Mouse (Mus musculus): ENCODE measurements around the gene Dcaf4. TPM values are rescaled to one million over a fixed set of nuclear protein-coding genes. Genes with fewer than 3 reads are reported as not detected.

Dcaf4 gene
- polyA plus RNA-seq, 1 experiment from 2014 or later: 35.7 TPM

- WGBS: 52% methylated on average over 1 of the region's 1 CpGs
- H3K4me2 ChIP-seq (replicated peaks; ENCODE audit: low read depth, low read length): no peak overlapping the region
- no peak for ATAC-seq (ENCODE audit: insufficient number of reproducible peaks, insufficient read depth, low FRiP score, low read depth)
- H3K36me3 ChIP-seq (ENCODE audit: control insufficient read depth, insufficient read depth, low read length): no peaks in the 10 kb centered on the region
- no peak overlapping the region for H3K4me3 ChIP-seq (ENCODE audit: low read depth, low read length)
- H3K27me3 ChIP-seq (ENCODE audit: control insufficient read depth, insufficient read depth, low read length): no peaks in the 10 kb centered on the region
- no peaks in the 10 kb centered on the region for H3K9me3 ChIP-seq (ENCODE audit: control insufficient read depth, low read depth, low read length)
- no peaks in the 10 kb centered on the region; the same call in 1 of the 2 replicates for H3K4me1 ChIP-seq (ENCODE audit: control insufficient read depth, insufficient read depth, low read length)
- no peak overlapping the region for H3K27ac ChIP-seq (ENCODE audit: low read length)
- no peak overlapping the region for H3K9ac ChIP-seq (replicated peaks; ENCODE audit: low read depth, low read length)
Observed at GRCm38 (mm10) chr12:83491609-83492008, 28.7 kb upstream of the Dcaf4 start.

GRCm38 (mm10) chr12:83492808-83493207, 27.5 kb upstream of the Dcaf4 start:
- ATAC-seq (ENCODE audit: insufficient number of reproducible peaks, insufficient read depth, low FRiP score, low read depth): no peak
- Histone ChIP-seq H3K9me3 (ENCODE audit: control insufficient read depth, low read depth, low read length) (no peaks in the 10 kb centered on the region), H3K4me2 (replicated peaks; ENCODE audit: low read depth, low read length) (no peak overlapping the region), H3K36me3 (ENCODE audit: control insufficient read depth, insufficient read depth, low read length) (no peaks in the 10 kb centered on the region), H3K4me3 (ENCODE audit: low read depth, low read length) (no peak overlapping the region), H3K9ac (replicated peaks; ENCODE audit: low read depth, low read length) (no peak overlapping the region), H3K27ac (ENCODE audit: low read length) (no peak overlapping the region), H3K4me1 (ENCODE audit: control insufficient read depth, insufficient read depth, low read length) (no peaks in the 10 kb centered on the region; the same call in 1 of the 2 replicates), H3K27me3 (ENCODE audit: control insufficient read depth, insufficient read depth, low read length) (no peaks in the 10 kb centered on the region)
- 81% methylated on average over 3 of the region's 3 CpGs for WGBS

- no peaks in the 10 kb centered on the region for H3K9me3 ChIP-seq (ENCODE audit: control insufficient read depth, low read depth, low read length)
- no peak for ATAC-seq (ENCODE audit: insufficient number of reproducible peaks, insufficient read depth, low FRiP score, low read depth)
- WGBS: 87% methylated on average over 9 of the region's 9 CpGs
Observed at GRCm38 (mm10) chr12:83494196-83494595, 26.1 kb upstream of the Dcaf4 start.

GRCm38 (mm10) chr12:83495248-83495960, 24.9 kb upstream of the Dcaf4 start:
- Histone ChIP-seq H3K27me3 (ENCODE audit: control insufficient read depth, insufficient read depth, low read length) (no peaks in the 10 kb centered on the region), H3K4me1 (ENCODE audit: control insufficient read depth, insufficient read depth, low read length) (no peaks in the 10 kb centered on the region), H3K4me2 (replicated peaks; ENCODE audit: low read depth, low read length) (no peak overlapping the region), H3K27ac (ENCODE audit: low read length) (no peak overlapping the region), H3K4me3 (ENCODE audit: low read depth, low read length) (no peak overlapping the region), H3K9me3 (ENCODE audit: control insufficient read depth, low read depth, low read length) (no peaks in the 10 kb centered on the region), H3K9ac (replicated peaks; ENCODE audit: low read depth, low read length) (no peak overlapping the region), H3K36me3 (ENCODE audit: control insufficient read depth, insufficient read depth, low read length) (no peaks in the 10 kb centered on the region)
- 68% methylated on average over 4 of the region's 4 CpGs for WGBS
- ATAC-seq (ENCODE audit: insufficient number of reproducible peaks, insufficient read depth, low FRiP score, low read depth): no peak

More at GRCm38 (mm10) chr12:83494196-83494595, 26.1 kb upstream of the Dcaf4 start:
- H3K9ac ChIP-seq (replicated peaks; ENCODE audit: low read depth, low read length): no peak overlapping the region
- H3K36me3 ChIP-seq (ENCODE audit: control insufficient read depth, insufficient read depth, low read length): no peaks in the 10 kb centered on the region
- H3K4me2 ChIP-seq (replicated peaks; ENCODE audit: low read depth, low read length): no peak overlapping the region
- H3K27me3 ChIP-seq (ENCODE audit: control insufficient read depth, insufficient read depth, low read length): no peaks in the 10 kb centered on the region
- H3K27ac ChIP-seq (ENCODE audit: low read length): no peak overlapping the region
- H3K4me3 ChIP-seq (ENCODE audit: low read depth, low read length): no peak overlapping the region
- no peaks in the 10 kb centered on the region for H3K4me1 ChIP-seq (ENCODE audit: control insufficient read depth, insufficient read depth, low read length)

GRCm38 (mm10) chr12:83495961-83496282, 24.3 kb upstream of the Dcaf4 start:
- no peak overlapping the region for H3K4me3 ChIP-seq (ENCODE audit: low read depth, low read length)
- no peaks in the 10 kb centered on the region for H3K4me1 ChIP-seq (ENCODE audit: control insufficient read depth, insufficient read depth, low read length)
- H3K4me2 ChIP-seq (replicated peaks; ENCODE audit: low read depth, low read length): no peak overlapping the region
- H3K36me3 ChIP-seq (ENCODE audit: control insufficient read depth, insufficient read depth, low read length): no peaks in the 10 kb centered on the region
- WGBS: 48% methylated on average over 9 of the region's 9 CpGs
- ATAC-seq (ENCODE audit: insufficient number of reproducible peaks, insufficient read depth, low FRiP score, low read depth): no peak
- no peaks in the 10 kb centered on the region for H3K27me3 ChIP-seq (ENCODE audit: control insufficient read depth, insufficient read depth, low read length)
- H3K9ac ChIP-seq (replicated peaks; ENCODE audit: low read depth, low read length): no peak overlapping the region
- no peak overlapping the region for H3K27ac ChIP-seq (ENCODE audit: low read length)
- no peaks in the 10 kb centered on the region for H3K9me3 ChIP-seq (ENCODE audit: control insufficient read depth, low read depth, low read length)

GRCm38 (mm10) chr12:83496336-83496735, 23.9 kb upstream of the Dcaf4 start:
- no peaks in the 10 kb centered on the region for H3K9me3 ChIP-seq (ENCODE audit: control insufficient read depth, low read depth, low read length)
- no peak overlapping the region for H3K27ac ChIP-seq (ENCODE audit: low read length)
- H3K9ac ChIP-seq (replicated peaks; ENCODE audit: low read depth, low read length): no peak overlapping the region
- H3K27me3 ChIP-seq (ENCODE audit: control insufficient read depth, insufficient read depth, low read length): no peaks in the 10 kb centered on the region
- no peaks in the 10 kb centered on the region for H3K4me1 ChIP-seq (ENCODE audit: control insufficient read depth, insufficient read depth, low read length)
- ATAC-seq (ENCODE audit: insufficient number of reproducible peaks, insufficient read depth, low FRiP score, low read depth): no peak
- H3K4me2 ChIP-seq (replicated peaks; ENCODE audit: low read depth, low read length): no peak overlapping the region
- H3K4me3 ChIP-seq (ENCODE audit: low read depth, low read length): no peak overlapping the region
- H3K36me3 ChIP-seq (ENCODE audit: control insufficient read depth, insufficient read depth, low read length): no peaks in the 10 kb centered on the region
- 69% methylated on average over 4 of the region's 4 CpGs for WGBS

- Histone ChIP-seq H3K4me1 (ENCODE audit: control insufficient read depth, insufficient read depth, low read length) (no peaks in the 10 kb centered on the region), H3K27me3 (ENCODE audit: control insufficient read depth, insufficient read depth, low read length) (no peaks in the 10 kb centered on the region), H3K9me3 (ENCODE audit: control insufficient read depth, low read depth, low read length) (no peaks in the 10 kb centered on the region), H3K36me3 (ENCODE audit: control insufficient read depth, insufficient read depth, low read length) (no peaks in the 10 kb centered on the region), H3K4me3 (ENCODE audit: low read depth, low read length) (no peak overlapping the region), H3K27ac (ENCODE audit: low read length) (no peak overlapping the region), H3K9ac (replicated peaks; ENCODE audit: low read depth, low read length) (no peak overlapping the region), H3K4me2 (replicated peaks; ENCODE audit: low read depth, low read length) (no peak overlapping the region)
- WGBS: 92% methylated on average over 6 of the region's 6 CpGs
- no peak for ATAC-seq (ENCODE audit: insufficient number of reproducible peaks, insufficient read depth, low FRiP score, low read depth)
Observed at GRCm38 (mm10) chr12:83496736-83497135, 23.5 kb upstream of the Dcaf4 start.

GRCm38 (mm10) chr12:83497959-83498358, 22.3 kb upstream of the Dcaf4 start:
- no peaks in the 10 kb centered on the region for H3K27me3 ChIP-seq (ENCODE audit: control insufficient read depth, insufficient read depth, low read length)
- no peaks in the 10 kb centered on the region for H3K36me3 ChIP-seq (ENCODE audit: control insufficient read depth, insufficient read depth, low read length)
- no peak overlapping the region for H3K4me3 ChIP-seq (ENCODE audit: low read depth, low read length)
- no peak overlapping the region for H3K27ac ChIP-seq (ENCODE audit: low read length)
- no peak for ATAC-seq (ENCODE audit: insufficient number of reproducible peaks, insufficient read depth, low FRiP score, low read depth)
- no peaks in the 10 kb centered on the region for H3K9me3 ChIP-seq (ENCODE audit: control insufficient read depth, low read depth, low read length)
- WGBS: 83% methylated on average over 3 of the region's 3 CpGs
- no peaks in the 10 kb centered on the region for H3K4me1 ChIP-seq (ENCODE audit: control insufficient read depth, insufficient read depth, low read length)
- H3K9ac ChIP-seq (replicated peaks; ENCODE audit: low read depth, low read length): no peak overlapping the region
- no peak overlapping the region for H3K4me2 ChIP-seq (replicated peaks; ENCODE audit: low read depth, low read length)

- WGBS: 70% methylated on average over 5 of the region's 5 CpGs
- ATAC-seq (ENCODE audit: insufficient number of reproducible peaks, insufficient read depth, low FRiP score, low read depth): no peak
- Histone ChIP-seq H3K27ac (ENCODE audit: low read length) (no peak overlapping the region), H3K36me3 (ENCODE audit: control insufficient read depth, insufficient read depth, low read length) (no peaks in the 10 kb centered on the region), H3K9me3 (ENCODE audit: control insufficient read depth, low read depth, low read length) (no peaks in the 10 kb centered on the region), H3K9ac (replicated peaks; ENCODE audit: low read depth, low read length) (no peak overlapping the region), H3K27me3 (ENCODE audit: control insufficient read depth, insufficient read depth, low read length) (no peaks in the 10 kb centered on the region), H3K4me2 (replicated peaks; ENCODE audit: low read depth, low read length) (no peak overlapping the region), H3K4me3 (ENCODE audit: low read depth, low read length) (no peak overlapping the region), H3K4me1 (ENCODE audit: control insufficient read depth, insufficient read depth, low read length) (no peaks in the 10 kb centered on the region)
Observed at GRCm38 (mm10) chr12:83499256-83499655, 21.0 kb upstream of the Dcaf4 start.
